Mouse (Mus musculus) frontal cortex, postnatal 36 days (tissue): ENCODE measurements around the gene Sntg2.

Experiments used
- DNase-seq, 2 experiments: peaks; one replicate each; pipeline ENCODE4 v3.0.0; 2022; ENCODE audit warnings: low spot score in 2 of 2

Gene Sntg2

GRCm38 (mm10) chr12:30283741-30284140 is 89.4 kb downstream of the Sntg2 start:
- DNase-seq, result no peak

- no peak for DNase-seq
Measured at GRCm38 (mm10) chr12:30272242-30272985, 100.8 kb downstream of the Sntg2 start.

DNA sequence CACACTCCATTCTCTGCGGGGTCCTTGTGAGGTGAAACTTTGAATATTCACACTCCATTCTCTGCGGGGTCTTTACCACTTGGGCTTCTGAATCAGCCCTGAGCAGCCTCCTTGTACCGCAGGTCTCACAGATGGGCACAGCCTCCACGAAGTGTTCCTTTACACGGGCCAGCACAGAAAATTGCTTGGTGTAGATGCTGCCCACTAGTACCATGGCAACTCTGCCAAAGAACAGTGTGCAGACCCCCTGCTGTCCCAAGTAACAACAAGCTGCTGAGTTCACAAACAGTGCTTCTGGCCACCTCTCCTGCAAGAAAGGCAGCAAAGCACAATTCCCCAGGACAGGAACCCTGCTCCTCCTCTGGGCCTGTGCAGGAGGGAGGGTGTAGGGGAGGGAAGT is 109.0 kb downstream of the Sntg2 start:
- DNase-seq, result no peak

DNA sequence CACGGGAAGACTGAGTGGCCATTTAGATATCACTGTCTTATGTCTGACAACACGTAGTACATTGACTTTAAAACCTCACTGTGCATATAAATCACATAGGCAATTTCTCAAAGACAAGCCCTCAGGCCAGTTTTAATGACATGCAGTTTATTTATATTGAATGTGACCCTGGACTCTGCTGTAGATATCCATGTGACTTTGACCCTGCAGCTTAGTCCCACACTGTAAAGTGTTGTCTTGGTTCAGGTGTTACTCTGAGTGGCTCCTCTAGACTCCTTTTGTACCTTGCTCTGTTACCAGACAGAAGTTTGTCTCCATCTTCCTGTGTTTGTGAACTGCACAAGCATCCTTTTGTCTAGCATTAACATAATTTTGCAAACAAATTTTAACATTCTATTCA is 112.0 kb downstream of the Sntg2 start:
- no peak for DNase-seq

DNA sequence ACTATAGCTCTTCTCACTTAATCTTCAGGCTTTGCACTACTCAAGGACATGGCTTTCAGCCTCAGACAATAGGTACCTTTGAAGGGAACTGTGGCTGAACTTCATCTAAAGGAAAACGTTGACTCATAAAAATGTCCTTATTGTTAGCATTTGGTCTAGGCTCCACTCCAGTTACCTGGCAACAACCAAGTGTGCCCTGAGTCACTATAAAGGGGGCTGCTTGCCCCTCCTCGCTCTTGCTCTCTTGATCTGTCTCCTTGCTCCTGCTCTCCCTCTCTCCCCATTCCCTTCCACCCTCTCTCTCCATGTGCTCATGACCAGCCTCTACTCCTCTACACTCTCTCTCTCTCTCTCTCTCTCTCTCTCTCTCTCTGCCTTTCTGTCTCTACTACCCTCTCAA is 114.5 kb downstream of the Sntg2 start:
- DNase-seq, result no peak

GRCm38 (mm10) chr12:30257664-30258063 is 115.5 kb downstream of the Sntg2 start:
- DNase-seq, result no peak

- DNase-seq, result no peak
Measured at GRCm38 (mm10) chr12:30256207-30256606, 117.0 kb downstream of the Sntg2 start.

- DNase-seq, result no peak
Measured at GRCm38 (mm10) chr12:30254581-30254980, 118.6 kb downstream of the Sntg2 start.

DNA sequence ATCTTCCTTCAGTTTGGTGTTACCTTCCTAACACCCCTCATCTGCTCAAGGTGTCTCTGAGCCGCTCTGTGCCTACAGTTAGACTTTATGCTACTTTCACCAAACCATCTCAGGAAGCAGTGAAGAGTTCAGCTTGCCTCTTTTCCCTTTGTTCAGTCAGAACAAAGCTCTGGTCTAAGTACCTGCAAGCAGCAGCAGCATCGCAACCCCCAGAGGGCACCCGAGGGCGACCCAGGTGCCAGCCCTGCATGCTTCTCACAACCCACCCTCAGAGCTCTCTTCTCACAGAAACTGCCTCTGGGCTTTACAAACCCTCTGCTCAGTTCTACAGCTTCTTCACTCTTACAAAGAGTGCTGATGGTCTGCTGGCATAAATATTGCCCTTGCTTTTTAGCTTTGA is 120.8 kb downstream of the Sntg2 start:
- DNase-seq, result no peak

DNA sequence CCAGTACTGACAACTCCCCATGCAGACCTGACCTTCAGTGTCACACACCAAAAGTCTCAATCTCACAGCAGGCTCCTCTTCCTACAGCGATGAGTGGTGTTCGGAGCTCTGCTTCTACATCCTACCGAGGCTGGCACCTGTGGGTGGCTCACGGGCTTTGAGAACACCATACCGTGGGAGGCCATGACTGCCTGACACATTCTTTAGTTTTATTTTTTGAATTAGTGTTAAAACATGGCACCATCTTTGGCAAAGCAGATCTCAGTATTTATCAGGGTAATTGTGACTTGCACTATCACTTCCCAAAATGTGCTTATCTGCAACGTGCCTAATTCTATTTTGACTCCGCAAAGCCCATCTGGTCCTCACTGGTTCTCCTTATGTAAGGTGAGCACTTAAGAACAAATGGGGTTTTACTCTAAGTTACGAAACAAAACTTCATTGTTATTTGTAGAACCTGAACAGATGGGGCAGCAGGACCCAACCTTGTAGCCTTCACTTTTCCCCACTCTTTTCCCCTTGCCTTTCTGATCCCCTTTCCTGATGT is 121.8 kb downstream of the Sntg2 start:
- peak in 1 of 2 experiments; percentile 46 for DNase-seq

DNA sequence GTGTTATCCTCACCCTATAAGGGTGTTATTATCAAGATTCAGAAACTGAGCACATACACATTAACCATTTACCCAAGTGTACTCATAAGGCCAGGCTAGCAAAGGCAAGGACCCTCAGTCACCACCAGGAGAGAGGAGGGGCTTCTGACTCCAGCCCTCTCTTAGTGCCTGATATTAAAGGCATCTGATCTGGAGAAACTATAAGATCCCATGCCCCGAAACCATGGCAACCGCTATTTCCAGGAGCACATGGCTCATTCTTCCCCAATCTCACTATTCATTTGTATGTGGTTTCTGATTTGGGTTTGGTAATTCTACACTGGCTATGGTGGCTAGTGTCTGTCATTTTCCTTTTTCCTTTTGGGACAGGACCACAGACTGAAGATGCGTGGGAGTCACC is 124.1 kb downstream of the Sntg2 start:
- DNase-seq, result no peak

DNA sequence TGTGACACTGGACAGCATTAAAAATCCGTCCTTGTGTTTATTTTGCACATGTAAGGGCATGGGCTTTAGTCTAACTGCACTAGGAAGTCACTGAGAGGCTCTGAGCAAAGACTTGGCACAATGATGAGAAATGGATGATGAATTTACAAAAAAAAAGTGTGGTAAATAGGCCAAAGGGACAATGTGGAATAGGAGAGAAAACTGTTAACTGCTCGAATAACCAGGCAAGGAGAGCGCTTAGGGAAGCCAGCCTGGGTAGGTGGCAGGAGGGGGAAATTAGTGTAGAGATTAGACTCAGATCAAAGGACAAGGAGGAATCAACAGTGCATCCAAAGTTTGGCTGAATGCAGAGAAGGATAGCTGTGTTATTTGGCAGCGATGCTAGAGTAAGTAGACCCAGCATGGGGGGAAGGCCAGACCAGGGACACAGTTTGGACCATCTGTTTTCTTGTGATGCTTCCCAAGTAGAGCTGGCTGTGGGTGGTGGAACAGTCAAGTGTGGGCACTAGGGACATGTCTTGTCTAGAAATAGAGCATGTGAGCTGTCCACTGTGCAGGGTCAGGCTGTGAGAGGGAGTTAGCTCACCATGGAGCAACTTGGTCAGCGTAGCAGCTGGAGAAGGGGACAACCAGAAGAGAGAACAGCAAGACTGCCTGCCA is 126.8 kb downstream of the Sntg2 start:
- peak; percentile 51 to 74 for DNase-seq

GRCm38 (mm10) chr12:30244194-30244593 is 129.0 kb downstream of the Sntg2 start:
- peak; percentile 61 to 72 for DNase-seq

GRCm38 (mm10) chr12:30240891-30241290 is 132.3 kb downstream of the Sntg2 start:
- DNase-seq, result no peak

GRCm38 (mm10) chr12:30234940-30235339 is 138.2 kb downstream of the Sntg2 start:
- DNase-seq, result no peak

DNA sequence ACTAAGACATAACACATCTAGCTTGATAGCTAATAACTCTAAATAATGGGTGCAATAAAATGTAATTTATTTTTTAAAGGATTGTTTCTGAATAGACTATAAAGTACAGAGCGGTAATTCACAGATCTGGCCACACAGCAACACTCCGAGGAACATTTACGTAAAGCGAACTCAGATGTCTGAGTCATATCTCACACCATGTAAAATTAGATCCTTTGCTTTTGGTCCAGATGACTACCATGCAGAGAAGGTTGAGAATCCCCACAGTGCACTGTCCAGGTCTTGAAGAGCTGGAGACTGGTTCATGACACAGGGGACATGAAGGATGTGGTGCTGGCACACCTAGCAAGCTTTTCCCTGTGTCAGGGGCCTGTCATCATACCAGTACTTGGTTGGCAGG is 145.2 kb downstream of the Sntg2 start:
- no peak for DNase-seq

GRCm38 (mm10) chr12:30226247-30226646 is 146.9 kb downstream of the Sntg2 start:
- no peak for DNase-seq

GRCm38 (mm10) chr12:30216762-30217441 is 156.3 kb downstream of the Sntg2 start:
- DNase-seq, result no peak

DNA sequence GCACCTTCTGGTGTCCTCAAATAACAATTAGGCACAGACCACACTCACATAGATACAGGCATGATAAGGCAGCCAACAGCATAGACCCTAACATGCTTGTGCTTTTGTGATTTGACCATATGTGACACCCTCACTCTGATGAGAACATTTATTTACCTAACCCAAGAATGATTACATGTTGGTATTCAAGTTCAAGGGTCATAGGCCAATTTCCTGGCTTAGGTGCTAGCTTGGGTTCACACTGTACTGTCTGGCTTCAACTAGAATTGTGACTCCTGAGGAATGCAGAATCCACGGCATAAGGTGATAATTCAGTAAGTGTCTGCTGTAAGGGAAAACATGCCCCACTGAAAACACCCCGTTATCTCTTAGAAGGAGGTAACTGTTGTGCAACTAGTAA is 158.4 kb downstream of the Sntg2 start:
- DNase-seq, result no peak

DNA sequence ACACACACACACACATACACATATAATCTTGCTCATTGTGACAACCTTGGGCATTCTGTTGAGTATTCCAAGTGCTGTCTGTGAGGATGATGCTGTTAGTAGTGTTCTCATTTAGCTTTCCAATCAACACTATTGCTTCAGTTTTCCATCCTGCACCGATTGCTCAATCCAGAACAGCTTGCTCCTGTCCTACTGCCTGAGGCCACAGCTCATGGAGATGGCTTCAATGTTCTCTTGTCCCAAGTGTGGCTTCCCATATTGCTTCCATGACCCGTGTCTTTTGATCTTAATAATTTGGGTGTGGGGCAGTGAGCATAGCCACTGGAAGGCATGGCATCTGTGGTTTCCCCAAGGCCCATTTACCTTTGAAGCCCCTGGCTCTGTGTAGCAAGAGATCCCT is 162.8 kb downstream of the Sntg2 start:
- DNase-seq, result no peak

DNA sequence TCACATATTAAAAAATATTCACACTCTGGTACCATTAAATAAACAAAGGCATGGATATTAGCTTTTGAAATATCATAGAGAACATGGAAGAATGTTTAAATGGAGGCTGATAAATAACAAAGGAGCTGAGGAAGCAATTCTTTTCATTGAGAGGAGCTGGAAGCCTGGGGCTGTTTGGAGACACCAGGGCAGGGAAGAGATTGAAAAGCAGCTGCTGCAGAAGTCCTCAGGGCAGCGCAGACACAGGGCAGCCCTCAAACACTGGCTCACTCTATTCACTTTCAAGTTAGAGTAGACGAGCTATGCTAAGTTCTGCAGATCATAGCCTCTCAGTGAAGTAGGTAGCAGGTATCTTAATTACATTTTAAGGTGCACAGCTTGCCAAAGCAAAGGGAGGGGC is 164.6 kb downstream of the Sntg2 start:
- no peak for DNase-seq

DNA sequence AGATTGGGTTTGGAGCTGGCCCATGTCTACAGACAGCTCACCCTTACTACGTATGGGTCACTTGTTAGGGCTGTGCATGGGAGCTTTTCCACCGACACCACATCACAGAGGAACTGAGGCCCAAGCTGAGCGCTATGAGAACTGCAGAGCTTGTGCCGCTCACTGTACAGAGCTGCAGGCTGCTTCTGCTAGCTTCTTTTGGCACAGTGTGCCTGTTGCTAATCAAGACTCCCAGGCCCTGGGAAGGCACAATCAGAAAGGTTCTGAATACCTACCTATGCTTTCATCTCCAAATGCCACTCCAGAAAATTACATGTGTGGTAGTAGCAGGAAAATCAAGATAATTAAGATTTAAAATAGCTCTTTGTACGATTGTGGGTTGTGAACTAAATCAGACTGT is 165.1 kb downstream of the Sntg2 start:
- DNase-seq, result no peak

DNA sequence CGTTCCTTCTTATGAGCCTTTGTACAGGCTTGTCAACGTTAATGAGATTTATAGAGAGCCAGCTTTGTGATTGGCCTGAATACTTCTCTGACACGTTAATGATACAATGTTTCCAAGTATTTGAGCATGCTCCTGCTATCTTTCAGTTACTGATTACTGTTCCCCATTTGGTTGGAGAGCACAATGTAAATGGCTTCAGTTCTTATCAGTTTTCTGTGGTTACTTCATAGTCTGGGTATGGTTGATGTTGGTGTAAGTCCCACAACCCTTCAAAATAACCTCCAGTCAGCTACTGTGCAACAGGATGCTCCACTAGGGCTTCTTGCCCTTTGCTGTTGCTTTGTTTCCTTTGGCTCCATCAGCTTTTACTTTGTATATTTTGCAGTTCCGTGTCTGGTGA is 168.7 kb downstream of the Sntg2 start:
- no peak for DNase-seq
